Mouse (Mus musculus): ENCODE measurements around the gene Astn2.

The Astn2 gene

DNA sequence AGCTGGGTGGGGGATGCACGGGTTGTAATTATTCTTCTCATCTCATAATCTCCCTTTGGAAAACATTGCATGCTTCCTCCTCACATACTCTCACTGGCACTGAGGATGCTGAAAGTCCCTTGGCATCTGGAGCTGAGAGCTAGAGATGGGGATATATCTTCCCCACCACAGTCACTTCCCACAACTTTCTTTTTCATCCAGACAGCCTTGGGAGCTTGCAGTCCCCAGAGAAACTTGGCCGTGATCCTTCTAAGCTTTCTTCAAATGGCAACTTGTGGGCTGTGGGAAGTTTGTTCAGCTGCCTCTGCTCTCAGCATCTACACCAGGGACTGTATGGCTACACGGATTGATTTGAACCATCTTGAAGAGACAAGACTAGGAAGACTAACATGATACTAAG is 428.2 kb downstream of the Astn2 start:
- DNase-seq (ENCODE audit: low read depth, low spot score): no peak

DNA sequence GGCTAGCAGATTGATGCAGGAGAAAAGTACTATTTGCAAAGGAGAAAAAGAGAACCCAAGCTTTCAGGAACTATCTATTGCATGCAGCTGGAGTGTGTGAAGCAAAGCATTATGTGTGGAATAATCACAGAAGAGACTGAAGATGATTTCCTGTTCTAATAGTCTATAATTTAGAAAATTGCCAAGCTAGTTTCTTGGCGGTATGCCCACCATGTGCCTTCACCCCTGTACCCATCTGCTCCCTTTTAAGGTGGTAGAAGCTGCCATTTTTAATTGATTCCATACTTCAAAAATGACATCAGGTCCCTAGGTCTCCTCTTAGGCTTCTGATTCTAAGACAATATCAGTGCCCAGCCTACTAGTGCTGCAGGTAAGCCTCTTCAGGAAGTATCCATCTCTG is 432.0 kb downstream of the Astn2 start:
- DNase-seq (ENCODE audit: low read depth, low spot score): no peak

DNA sequence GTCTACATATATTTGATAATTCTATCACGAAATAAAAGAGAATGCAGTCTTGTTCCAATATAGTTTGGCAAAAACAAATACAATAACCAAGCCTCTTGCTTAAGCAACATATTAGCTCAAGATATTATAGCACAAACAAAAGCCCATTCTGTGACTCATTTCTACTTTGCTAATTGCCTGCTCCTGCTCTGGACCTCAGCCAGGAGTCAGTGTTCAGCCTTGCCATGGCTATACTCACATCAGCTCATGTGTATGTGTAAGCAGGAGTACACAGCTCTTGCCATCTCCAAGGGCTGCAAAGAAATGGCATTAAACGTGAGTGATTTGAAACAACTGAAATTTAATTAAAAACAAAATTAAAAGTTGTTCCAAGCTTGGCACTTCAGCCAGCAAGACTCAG is 435.1 kb downstream of the Astn2 start:
- no peak for DNase-seq (ENCODE audit: low read depth, low spot score)

DNA sequence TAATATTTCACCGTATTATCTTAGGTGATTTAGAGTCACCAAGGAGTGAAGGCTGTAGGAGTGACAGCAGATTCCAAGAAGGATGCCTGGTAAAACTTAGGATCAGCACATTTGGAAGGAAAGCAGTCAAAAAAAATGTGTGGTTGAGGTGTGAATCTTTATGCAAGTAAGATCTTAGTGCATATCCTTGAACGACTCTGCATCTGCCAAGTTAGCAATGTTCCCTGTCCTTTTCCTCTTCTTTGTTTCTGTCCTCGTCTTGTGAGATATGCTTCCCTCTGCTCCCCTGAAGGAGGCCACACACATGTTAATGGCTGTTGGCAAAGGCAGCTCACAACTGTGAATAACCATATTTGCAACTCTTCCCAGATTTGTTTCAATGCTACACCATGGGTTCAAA is 439.8 kb downstream of the Astn2 start:
- DNase-seq (ENCODE audit: low read depth, low spot score): no peak

DNA sequence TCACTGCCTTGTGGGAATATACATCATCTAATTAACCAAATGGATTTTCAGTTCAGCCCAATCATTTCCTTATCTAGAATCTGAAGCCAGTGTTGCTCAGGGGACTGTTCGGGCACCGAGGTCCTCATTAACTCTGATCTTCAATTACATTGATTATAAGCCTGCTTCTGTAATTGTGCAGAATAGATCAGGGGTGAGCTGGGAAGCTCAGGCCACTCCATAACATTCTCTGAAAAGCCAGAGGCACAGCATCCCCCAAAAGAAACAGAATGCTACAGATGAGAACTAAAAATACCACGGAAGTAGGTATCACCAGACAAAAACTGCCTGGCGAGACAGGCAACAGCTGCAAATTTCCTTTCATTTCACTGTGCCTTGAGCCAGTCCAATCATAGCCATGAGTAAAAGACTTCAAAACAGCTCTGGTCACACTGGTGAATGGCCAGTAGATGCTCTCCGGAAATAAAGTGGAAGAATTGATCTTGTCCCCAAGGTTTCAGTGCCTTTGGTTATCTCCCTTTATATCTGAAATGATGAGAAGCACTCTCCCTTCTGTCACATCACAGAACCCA is 445.1 kb downstream of the Astn2 start:
- DNase-seq (ENCODE audit: low read depth, low spot score): no peak

DNA sequence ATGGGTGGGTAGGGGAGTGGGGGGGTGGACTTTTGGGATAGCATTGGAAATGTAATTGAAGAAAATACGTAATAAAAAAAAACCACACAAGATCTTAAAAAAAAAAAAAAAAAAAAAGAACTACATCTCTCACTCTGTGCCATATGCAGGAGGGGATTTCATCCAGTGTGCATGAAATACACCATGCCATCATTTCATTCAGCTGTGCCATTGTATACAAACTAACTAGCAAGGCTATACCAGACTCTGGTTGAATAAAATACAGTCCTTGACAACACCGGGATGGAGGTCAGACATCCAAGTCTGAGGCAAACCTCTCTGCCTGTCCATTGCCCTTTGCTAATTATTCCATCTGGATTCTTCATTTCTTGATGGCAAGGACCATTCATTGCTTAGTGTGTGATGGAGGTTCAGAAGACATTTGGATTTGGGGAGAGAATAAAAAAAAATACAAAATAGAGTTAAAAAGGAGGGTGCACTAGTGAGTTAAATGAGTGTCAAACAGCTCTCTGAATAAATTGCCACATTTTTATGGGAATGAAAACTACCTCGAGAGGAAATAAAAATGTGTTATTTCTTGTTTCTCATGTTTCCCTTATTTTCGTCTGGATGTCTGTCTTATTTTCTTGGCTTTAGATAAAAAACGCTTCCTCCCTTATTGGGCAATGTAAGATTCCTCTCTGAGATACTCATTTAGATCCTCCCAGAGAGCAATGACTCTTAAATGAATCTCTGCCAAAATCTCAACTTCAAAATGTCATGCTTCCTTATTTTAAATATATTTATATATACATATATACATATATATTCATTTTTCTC is 445.8 kb downstream of the Astn2 start:
- DNase-seq (ENCODE audit: low read depth, low spot score): no peak

DNA sequence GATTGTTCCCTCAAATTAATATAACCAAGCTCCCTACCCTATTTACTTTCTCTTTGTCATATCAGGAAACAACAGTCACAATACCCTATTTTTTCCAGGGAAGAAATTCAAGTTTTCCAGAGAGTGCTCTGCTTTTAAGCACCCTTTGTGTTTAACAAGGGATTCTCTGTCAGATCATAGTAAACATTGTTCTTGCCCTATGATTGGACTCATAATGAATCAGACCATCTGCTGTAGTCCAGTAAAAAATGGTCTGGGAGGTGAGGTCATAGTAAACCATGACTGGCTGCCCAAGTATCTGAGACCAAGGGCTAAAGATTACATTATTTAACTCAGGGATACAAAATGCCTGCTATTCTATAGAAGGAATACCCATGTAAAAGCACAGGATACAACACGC is 452.5 kb downstream of the Astn2 start:
- DNase-seq (ENCODE audit: low read depth, low spot score): no peak

DNA sequence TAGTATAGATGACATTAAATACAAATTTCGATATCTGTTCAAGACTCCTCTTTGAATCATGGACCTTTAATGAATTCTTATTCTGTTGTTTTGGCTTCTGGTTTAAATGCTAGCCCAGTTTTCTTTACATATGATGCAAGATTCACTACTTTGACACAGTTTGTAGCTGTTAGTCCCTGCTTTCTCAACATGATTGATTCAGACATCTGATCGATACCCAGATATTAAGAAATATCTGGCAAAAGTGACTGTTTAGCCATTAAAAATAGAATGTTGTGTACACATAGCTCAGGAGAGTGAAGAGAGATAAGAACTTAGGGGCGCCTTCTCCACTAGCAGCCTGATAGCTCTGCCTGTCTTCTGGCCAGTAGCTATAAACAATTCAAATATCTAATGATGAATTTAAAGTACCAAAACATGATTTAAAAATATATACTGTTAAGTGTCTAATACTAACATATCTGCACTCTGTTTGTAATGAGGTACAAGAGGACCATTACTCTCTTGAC is 457.2 kb downstream of the Astn2 start:
- no peak for DNase-seq (ENCODE audit: low read depth, low spot score)

DNA sequence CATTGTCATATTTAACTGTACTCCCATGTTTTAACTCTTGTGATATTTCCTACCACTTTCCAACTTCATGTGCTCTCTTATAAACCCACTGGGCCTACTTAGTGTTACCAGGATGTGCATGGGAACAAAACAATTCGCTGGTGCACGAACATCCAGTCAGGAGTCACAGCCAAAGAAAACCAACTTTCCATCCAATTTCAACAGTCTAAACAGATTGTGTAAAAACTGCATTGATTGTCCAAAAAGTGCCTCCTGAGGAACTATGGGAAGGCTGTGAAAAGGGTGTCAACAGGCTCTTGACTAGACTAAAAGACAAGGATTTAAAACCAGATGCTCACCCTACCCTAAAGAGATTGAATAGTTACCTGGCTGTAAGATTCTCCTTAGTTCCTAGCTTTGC is 458.4 kb downstream of the Astn2 start:
- DNase-seq (ENCODE audit: low read depth, low spot score): no peak

DNA sequence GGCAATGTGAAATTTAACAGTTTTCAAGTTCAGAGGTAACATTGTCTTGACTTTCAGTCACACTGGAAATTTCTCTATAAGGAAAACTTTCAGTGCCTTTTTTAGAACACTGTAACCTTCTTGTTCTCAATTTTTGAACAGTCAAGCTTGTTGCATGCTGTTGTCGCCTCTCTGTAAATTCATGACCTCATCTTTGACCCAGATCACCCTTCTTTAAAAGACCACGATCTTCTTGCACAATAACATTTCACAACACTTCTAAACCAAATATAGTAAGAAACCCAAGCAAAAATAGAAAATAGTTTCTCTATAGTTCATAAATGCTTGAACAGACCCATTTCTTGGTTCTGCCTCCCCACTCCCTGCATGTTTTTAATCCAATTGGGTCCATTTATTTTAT is 473.5 kb downstream of the Astn2 start:
- no peak for DNase-seq (ENCODE audit: low read depth, low spot score)

DNA sequence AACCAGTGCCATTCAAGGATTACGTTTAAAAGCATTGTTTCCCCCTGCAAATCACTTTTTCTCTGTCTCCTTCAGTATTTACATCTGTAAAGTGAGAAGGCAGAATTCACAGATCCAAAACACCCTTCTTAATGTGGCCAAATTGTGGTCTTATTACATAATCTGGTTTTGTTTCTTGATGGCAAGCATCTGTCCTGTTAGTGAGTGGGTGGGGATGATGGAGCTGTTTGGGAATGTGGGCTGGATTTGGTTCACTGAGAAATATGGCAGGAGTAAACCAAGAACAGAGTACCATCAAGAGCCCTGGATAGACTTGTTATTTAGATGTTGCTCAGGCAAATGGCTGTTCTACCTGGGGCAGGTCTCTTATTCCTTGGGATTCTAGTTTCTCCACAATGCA is 484.1 kb downstream of the Astn2 start:
- DNase-seq (ENCODE audit: low read depth, low spot score): no peak

DNA sequence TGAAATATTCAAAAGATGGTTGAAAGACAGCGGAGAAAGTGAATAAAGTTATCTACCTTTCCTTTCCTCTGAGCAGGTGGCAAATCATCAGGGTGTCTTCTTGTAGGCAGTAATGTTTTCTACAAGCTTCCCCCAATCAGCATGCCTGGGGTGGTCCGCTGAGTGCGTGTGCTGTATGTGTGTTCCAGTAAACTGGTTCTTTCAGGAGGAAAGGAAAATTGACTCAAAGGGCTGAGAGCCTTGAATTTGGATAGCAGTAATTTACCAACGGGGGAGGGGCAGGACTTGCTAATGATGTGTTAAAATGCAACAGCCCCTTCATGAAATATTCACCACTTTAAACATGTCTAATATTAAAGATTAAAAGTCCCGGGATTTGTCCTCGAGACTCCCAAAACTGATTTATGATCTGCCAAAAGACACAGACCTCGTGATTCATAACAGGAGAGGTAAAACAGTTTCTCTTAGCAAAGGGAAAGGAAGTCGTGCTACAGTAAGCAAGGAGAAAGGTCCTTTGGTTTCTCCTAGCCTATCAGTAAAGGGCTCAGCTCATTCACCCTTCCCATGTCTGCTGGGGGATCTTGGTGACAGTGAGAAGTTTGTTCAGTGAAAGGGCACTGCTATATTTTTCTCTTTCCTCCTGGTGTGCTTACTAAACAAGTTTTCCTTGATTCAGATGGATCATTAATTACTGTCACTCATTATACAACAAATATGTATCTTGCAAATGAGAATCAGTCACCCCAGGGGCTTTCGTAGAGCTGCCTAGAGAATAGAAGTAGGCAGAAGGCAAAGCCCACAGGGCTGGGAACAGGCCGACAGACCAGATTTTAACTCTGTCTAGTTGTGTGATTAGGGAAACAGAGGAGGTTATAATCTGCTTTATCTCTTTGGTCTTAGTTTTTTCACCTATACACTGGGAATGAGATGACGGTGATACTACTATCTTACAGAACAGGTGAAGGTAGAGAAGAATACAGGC is 488.1 kb downstream of the Astn2 start:
- no peak for DNase-seq (ENCODE audit: low read depth, low spot score)

DNA sequence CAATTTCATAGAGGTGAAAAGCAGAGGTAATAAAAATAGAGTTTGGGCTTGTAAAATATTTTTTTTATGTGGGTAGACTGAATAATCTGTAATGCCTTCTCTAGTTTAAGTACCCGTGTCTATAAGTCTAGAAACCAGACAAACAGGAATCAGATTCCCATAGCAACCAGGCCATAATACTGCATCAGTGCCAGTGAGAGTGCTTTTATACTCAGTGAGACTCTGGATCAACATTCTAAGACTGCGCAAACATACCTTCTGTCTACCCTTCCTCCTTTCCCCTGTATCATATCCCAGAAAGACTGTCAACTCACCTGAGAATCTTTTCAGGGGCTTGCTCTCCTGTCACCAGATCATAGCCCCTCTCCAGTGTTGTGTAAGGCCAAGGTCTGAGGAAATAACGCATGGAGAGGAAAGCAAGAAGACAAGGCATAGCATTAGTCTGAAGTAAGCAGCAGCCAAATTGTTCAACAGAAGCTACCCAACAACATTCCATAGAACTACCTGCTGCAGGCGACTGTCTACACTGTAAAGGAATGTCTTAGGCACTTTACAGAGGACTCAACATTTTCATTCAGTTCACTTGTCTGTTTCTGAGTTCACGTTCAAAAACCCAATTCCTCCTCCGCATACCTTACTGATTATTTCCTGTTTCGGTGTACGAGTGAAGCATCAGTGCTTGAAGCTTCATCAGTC is 492.0 kb downstream of the Astn2 start:
- no peak for DNase-seq (ENCODE audit: low read depth, low spot score)

DNA sequence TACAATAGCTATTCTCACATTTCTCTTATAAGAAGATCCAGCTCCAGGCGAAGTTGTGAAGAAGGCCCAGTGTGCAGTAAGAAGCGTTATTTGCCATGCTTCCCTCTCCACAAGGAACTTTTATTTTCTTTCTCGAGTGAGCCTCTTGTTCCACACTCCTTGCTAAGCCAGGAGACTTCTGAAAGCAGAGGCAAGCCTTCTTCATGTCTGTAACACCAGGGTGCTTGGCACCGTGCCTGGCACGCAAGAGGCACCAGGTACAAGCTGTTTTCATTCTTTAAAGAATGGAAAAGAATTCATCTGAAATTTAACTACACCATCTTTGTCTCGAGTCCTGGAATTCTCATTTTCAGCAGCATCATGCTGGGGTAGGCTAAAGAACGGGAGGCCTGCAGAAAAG is 496.8 kb downstream of the Astn2 start:
- DNase-seq (ENCODE audit: low read depth, low spot score): no peak

DNA sequence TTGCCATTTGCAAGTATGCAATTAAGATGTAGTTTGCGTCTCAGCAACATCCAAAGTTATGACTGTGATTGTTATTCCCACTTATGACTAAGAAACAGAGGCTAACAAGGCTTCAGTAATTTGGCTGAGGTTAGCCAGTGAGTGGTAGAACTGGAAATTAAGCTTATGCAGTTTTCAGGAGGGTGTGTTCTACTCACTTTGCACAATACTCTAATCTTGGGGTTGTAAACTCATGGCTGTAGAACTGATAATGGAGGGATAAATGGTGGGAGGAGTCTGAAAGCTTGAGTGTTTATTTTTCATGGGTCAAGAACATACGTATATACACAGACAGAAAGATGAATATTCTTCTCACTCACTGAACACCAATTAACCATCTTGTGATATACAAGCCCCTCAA is 499.4 kb downstream of the Astn2 start:
- DNase-seq (ENCODE audit: low read depth, low spot score): no peak

DNA sequence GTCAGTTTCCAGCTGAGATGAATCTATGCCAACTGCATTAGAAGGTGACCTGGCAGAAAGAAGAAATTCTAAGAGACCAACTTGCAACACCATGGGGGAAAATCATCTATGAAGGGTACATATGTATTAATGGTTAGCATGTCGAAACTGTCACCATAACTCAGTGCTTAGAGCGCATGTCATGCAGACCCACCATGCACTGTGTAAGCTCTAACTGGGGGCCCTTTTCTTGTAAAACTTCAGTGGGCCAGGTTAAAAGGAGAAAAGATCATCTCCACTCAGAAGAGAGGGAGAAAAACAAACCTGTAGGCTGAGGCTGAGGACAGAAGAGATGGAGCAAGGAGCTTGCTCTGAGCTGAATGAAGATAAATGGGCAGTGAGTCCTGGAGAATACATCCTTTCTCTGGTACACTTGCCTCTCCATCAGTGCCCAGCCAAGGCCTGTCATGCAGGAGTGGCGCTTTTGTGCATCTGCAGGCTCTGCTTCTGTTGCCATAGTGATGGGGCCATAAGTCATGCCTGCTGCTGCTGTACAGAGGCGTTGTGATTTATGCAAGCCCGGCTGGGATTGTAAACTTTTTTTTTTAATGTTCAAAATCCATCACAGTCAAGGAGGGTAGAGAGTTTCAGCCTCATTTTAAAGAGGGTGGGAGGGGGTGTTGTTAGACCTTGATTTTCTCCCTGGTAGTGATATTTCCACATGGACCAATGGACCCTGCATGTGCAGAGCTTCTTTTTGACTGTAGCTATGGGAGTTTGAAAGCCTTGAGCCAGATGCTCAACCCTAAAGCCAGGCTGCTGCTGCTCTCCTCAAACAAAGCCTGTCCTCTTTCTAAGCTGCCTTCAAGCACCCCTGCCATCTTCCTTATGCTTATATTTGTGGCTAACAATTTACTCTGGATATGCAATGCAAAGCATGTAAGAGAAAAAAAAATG is 508.1 kb downstream of the Astn2 start:
- DNase-seq (ENCODE audit: low read depth, low spot score): no peak

DNA sequence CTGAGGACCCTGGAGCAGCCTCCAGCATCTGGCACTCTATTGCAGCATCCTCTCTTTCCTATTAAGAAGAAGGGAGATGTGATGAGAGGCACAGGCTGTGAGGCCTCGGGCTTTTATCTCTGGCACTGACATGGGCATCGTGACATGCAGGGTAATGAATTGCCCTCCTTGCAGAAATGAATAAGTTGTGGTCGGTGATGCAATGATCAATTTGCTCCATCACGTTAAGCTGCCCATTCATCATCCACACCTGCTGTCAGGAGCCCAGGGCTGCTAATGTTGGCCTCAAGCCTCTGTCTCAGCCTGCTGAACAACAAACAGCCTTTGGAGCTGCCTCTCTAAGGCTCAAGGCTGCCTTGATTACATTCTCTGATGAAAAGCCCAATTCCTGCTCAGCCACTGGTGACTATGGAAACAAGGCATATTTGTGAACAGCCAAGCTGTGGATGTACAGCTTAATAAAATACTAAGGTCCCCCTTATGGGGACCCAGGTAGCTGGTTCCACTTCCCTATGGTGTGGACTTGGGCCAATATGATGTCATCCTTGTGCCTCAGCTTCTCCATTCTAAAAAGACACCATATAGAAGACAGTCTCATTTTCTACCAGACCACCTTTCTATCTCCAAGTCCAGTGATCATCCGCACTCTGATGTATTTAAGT is 515.9 kb downstream of the Astn2 start:
- no peak for DNase-seq (ENCODE audit: low read depth, low spot score)

DNA sequence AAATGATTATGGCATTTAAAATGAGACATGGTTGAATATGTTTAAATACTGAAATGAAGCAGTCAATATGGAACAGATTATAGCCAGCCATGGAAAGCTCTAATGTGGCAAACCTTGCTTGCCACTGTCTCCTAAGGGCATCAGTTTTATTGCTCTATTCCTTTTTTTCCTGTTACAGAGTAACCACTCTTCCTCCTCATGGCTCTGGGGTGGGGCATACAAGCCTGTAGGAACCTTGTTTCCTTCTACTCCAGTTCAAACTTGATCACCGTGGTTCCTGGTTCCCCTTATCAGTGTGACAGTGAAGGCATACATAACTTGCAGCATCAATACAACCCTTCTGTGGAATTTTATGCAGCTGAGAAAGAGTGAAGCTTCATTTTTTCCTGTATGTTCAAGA is 517.5 kb downstream of the Astn2 start:
- no peak for DNase-seq (ENCODE audit: low read depth, low spot score)

DNA sequence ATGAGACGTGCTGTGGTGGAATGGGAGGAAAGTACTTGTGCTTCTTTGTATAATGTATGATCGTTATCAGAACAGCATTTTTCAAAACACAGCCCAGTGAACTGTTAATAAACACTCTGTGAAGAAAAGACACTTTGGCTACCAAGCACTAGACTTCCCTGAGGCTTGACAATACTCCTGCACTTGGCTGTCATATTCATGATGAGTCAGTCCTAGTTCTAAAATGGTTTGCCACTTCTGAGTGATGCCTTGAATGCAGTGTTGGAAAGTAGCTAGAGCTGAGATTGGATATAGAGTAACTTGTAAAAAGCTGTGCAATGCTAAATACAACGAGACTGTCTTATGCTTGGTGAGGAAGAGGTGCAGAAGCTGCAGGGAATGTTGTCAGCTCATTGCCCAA is 518.5 kb downstream of the Astn2 start:
- no peak for DNase-seq (ENCODE audit: low read depth, low spot score)

DNA sequence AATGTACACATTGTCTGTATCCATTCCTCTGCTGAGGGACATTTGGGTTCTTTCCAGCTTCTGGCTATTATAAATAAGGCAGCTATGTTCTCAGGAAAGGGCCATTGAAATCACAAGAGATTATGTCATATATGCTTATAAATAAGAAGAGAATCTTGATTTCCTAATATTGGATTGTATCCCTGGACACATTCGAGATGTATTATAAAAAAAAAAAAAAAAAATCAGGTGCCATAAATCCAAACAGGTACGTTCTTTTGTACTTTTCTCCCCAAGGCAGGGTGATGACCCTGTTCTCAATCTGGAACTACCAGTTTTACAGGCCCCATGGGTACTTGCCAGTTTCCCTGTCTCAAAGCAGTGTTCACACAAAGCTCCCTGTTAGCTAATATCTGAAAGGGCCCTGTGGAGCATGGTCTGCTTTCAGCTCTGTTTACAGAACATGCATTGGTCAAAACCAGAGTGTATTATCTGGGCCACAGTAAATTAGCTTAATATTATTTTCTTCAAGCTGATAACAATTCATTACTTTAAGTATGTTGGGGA is 530.1 kb downstream of the Astn2 start:
- DNase-seq (ENCODE audit: low read depth, low spot score): no peak

All from 3T3-L1 (cell line).